Mouse (Mus musculus): ENCODE measurements around the gene Vmn1r1.
A peak's percentile ranks its signal among the peaks of the same experiment; 100 is the strongest.
"Not testable (repeated sequence)": the region's sequence is repeated elsewhere in the genome, so short reads cannot be mapped to it uniquely, and the experiment has no call there.

Vmn1r1 gene

DNA sequence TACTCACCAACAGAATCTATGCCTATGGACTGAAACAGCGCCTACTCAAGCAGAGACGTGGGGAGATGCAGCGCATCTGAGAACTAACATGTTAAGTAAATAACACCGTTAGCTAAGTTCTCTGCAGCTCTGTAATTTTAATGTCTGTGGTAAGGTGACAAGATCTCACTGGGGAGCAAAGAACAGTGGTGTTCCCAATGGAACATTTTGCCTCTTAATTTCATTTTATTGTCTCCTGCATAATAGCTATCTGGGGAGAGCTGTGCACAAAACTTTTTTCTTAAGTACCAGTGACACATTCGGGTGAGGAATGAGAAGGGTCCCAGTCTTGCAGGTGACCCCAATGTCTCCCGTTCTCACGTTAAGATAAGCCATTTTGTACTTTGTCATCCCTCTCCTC is at the start of gene Vmn1r1:
Vmn1r1 (minus strand) TSS at position 101 of the 400 bp plus-strand sequence.
- no peak for DNase-seq

DNA sequence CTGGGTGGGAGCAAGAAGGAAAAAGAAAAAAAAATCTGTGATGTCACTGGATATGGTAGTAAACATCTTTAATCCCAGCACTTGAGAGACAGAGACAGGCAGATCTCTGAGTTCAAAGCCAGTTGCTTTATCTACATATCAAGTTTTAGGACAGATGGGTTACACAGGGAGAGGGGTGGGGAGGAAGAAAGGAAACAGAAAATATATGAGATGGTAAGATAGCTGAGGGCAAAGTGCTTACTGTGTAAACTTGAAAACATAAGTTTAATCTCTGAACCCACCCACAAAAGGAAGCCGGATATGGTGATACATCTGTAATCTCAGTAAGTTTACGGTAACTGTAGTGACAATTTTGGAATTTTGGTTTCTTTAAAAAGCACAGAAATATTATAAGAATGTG is 46.0 kb upstream of the Vmn1r1 start:
- DNase-seq, result no peak

DNA sequence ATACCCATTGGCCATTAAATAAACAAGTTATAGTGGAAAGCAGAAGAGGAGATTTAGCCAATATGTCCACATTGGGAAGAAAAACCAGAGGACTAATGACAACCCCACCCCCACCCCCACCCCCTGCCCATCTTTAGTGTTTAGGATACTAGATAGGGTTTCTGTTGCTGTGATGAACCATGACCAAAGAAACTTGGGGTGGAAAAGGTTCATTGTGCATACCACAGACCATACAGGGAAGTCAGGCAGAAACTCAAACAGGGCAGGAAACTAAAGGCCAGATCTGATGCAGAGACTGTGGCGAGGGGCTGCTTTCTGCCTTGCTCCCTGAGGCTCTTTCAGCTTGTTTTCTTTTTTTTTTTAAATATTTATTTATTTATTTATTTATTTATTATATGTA is 28.3 kb upstream of the Vmn1r1 start:
- DNase-seq, result no peak

DNA sequence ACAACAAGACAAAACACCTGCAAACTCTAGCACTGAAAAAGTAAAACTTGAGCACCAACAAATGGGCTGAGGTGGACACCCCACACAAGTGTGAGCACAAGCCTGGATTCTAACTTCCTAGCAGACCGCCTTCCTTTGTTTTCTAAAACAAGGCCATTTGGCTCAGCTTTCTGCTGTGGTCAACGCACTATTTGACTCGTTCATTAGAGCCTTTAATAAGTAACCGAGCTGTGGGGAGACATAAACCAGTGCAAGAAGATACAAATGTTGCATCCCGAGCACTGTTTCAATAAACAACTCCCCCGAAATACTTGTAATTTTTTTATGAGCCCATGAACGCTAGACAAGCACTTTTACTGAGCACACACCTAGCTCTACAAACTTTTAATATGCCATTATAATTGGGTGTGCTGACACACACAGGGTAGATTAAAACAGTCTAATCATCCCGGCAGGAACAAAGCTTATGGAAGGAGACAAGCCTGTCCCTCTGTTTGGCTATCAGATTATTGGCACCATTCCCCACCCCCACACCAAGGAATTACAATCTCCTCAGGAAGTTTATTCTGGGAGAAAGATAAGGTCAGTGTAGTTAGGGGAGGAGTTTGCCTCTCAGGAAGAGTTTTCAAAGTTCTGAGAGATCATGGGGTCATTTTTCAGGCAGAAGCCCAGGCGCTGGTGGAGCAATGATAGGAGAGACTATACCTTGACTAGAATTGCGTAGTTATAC is 27.7 kb upstream of the Vmn1r1 start:
- no peak for DNase-seq

DNA sequence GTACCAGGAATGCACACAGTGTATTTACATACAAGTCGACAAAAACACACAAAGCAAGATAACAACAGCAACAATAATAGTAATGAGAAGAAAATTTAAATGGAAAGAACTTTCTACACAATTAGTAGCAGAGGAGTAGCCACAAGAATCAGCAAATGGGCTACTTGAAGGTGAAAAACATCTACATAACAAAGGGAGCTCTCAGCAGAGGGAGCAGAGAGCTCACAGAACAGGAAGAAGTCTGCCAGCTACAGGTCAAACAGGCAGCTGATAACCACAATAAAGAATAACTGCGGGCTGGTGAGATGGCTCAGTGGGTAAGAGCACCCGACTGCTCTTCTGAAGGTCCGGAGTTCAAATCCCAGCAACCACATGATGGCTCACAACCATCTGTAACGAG is 26.9 kb upstream of the Vmn1r1 start:
- no peak for DNase-seq

DNA sequence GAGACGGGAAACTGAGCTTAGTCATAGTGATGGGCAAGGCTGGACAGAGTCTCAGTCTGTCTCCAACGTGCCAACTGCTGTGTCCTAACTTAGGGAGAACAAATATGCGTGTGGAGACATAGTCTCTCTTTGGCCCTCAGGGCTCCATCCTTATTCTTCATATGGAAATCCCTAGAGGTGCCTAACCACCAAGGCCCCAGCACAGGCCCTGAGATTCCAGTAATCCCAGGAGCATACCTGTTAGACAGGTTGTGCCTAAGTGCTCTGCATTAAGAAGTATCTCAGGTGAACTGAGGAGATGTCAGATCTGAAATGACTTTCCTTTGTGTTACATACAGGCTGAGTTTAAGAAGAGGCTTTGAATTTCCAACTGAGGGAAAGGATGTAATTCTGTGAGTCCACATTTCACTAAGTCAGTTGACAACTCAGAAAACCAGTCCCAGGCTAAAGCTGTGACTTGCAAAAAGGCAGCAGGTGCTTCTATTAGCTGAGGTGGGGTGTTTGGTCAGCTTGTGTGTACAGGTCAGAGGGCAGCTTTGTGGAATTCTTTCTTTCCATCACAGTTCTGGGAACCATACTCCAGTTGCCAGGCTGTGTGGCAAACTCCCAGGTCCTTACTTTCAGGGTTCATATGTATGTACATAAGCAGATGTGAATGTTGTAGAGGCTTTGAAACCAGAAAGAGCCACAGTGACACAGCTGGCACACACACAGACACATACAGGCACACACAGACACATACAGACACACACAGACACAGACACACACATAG is 25.6 kb upstream of the Vmn1r1 start:
- DNase-seq, result no peak

GRCm38 (mm10) chr1:182182449-182182848 is 18.2 kb upstream of the Vmn1r1 start:
- DNase-seq, result not testable (repeated sequence)

GRCm38 (mm10) chr1:182181456-182182305 is 17.4 kb upstream of the Vmn1r1 start:
- DNase-seq, result no peak

- not testable (repeated sequence) for DNase-seq
Observed at GRCm38 (mm10) chr1:182176985-182177384, 12.7 kb upstream of the Vmn1r1 start.

DNA sequence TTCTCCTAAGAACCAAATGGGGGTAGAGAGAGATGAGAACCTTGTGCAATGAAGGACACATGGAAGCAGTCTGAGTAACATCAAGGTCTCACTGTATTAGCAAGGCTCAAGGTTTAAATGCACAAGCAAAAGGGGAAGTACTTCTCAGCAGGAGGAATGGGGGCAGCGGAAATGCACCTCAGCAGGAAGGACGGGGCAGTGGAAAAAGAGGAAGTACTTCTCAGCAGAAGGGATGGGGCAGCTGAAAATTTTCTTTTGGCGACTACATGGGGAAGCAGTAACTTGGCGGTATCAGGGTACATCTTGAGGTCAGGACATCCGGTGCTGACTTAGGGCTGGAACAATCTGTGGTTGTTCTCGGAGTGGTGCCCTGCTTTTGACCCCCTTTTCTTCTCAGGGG is 5.9 kb upstream of the Vmn1r1 start:
- not testable (repeated sequence) for DNase-seq

DNA sequence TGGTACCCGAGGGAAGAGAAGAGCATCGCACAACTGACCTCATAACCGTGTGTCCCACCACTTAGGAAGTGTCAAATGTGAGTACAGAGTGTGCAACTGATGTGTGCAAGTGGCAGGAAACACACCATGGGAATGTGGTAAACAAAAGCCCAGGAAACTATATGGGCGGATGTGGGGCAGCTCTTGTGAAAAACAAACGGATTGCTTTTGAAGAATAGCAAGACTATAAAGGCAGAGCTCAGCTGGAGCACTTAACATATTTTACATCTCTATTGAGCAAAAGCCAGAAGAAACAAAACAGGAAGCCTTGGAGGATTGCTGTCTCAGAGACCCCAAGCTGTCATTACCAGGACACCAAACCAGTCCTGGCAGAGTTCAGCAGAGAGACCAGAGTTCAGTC is 1.3 kb downstream of the Vmn1r1 start:
- no peak for DNase-seq

- DNase-seq, result no peak
Observed at GRCm38 (mm10) chr1:182159575-182159974, 4.7 kb downstream of the Vmn1r1 start.

DNA sequence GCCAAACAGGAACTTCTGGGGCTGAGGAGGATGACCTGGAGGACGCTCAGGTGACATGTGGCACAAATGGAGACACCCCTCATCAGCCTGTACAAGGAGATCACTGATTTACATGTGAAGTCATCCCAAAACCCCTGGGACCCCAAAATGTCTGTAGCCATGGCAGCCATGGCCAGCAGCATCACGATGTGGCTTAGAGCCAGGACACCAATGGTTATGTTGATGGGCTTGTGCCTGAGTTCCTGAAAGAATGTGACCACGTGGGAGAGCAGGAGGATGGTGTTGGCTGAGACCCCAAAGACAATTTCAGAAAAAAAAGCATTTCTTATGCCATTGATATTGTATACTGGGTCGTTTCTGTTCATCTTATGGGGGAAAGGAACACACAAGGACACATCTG is 6.6 kb downstream of the Vmn1r1 start:
- DNase-seq, result peak; percentile 53 to 74

DNA sequence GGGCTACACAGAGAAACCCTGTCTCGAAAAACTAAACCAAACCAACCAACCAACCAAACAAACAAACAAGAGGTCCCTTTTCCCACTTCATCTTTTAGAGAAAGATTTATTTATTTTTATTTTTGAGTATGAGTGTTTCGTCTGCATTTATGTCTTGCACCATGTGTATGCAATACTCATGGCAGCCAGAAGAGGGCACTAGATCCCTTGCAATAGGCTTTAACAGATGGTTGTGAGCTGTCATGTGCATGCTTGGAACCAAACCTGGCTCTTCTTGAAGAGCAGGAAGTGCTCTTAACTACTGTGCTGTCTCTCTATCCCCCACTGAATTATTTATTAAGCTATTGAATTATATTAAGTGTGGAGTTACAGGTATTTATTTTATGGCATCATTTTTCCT is 14.3 kb downstream of the Vmn1r1 start:
- no peak for DNase-seq

GRCm38 (mm10) chr1:182148864-182149514 is 15.3 kb downstream of the Vmn1r1 start:
- no peak for DNase-seq

GRCm38 (mm10) chr1:182145546-182145945 is 18.7 kb downstream of the Vmn1r1 start:
- no peak for DNase-seq

DNA sequence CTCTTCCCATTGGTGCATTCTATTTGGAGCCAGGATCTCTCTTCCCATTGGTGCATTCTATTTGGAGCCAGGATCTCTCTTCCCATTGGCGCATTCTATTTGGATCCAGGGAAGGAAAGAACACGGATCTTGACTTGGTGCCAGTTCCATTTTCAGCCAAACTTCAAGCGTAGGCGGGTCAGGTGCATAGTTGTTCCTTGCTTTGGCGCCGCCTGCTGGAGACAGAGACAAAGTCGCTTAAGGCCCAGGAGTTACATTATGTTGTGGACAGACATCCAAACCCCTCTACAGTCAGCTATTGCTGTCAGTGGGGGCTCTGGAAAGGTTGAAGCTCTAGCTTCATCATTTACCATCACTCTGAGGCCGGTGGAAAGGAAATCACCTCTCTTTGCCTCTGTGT is 21.0 kb downstream of the Vmn1r1 start:
- DNase-seq, result peak in 1 of 2 experiments; percentile 56

DNA sequence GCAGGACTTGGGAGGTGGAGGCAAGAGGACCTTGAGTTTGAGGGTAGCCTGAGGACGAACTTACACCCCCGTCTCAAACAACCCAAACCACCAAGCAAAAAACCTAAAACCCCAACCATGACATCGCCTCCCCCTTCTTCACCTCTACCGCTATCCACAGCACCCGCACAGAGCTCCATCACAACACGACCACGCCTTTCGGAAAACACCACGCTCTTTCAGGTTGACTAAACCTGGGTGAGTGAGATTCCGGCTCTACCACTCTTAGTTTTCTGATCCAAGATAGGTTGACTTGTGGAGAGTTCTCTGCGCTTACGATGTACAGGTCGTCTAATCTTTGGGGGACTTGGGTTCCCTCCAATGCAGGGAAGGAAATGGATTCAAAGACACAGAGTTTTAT is 21.6 kb downstream of the Vmn1r1 start:
- DNase-seq, result no peak

DNA sequence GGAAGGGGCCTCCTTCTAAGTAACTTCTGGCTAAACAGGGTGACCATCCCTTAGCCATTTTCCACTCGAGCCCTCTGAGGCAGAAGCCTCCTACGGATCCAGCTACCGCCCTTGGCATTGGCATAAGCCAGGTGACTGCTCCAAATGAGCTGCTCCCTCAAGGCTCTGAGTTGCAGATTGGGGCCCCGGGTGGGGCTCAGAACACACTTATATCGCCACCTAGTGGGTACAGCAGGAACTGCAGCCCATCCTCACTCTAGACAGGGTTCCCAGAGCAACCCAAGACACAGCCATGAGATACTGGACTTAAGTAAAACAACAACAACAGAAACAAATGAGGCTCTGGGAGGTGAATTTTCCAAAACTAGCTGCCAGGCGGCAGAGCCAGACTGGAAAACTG is 23.9 kb downstream of the Vmn1r1 start:
- peak; percentile 91 to 93 for DNase-seq

DNA sequence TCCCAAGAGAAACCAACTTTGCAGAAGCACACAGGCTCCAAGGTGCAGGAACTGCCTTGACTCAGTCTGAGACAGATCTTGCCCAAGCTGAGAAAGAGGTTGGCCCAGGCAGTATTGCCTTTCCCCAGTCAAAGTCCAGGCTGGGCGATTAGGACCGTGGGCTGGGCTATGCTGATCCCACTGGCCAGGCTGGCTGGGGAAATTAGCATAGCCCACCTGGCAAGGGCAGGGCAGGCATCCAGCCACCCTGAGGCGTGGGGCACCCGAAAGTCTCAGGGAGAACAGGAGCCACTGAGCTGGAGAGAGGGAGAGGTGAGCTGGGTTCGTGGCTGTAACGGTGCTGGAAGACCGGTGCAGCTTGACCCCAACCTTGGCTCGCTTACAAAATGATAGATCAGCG is 24.3 kb downstream of the Vmn1r1 start:
- no peak for DNase-seq

DNA sequence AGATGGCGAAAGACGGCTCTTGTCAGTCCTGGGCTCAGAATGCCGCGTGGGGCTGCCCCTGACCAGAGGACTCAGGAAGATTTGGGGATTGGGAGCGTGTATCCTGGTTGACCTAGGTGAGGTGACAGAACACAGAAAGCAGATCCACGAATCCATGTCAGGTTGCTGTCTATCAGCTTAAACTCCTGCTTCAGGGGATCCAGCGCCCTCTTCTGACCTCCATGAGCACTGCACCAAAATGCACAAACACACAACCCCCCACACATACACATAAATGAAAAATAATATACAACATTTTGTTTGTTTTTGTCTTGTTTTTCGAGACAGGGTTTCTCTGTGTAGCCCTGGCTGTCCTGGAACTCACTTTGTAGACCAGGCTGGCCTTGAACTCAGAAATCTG is 26.1 kb downstream of the Vmn1r1 start:
- no peak for DNase-seq

DNA sequence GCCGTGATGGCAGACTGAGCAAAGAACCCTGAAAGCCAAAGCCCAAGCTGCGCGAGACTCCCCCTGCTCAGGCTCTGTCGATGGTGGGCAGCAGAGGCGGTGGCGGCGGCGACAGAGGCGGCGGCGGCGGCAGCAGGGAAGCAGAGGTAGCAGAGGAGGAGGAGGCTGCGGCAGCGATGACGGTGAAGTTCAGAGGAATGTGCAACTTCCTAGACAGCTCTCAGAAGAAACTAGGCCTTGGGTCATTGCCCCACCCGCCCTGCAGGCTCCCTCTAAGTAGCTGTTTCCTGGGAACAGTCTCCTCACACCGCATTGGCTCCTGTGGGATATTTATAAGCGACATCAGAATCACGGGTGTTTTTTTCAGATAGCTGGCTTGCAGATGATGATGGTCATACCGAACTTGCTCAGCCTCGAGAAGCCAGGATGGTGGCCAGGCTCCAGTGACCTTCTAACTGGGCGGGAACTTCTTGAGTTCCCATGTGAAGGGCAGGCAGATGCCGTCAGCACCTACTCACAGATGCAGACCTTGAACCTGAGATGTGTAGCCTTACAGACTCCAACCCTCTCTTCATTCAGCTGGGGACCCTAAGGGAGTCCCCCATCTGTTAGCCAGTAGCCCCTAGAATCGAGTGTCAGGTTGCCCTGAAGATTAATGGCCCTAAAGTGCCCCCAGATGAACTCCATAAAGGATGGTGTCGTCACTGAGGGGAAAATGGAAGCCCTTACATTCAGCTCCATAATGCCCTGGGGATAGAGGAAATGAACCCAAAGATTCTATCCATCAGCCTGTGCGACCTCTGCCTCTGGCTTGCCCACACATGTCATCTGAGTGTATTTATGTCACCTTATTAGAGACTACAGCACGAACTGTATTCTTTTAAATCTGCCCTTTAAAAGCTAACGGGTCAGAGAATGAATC is 26.8 kb downstream of the Vmn1r1 start:
- no peak for DNase-seq
